Mouse (Mus musculus) monocyte, adult 5-6 weeks (primary cell): ENCODE data around the gene Tomm7. TPM values are rescaled to one million over a fixed set of nuclear protein-coding genes. Genes with fewer than 3 reads are reported as not detected.

ENCODE experiments used
- total RNA-seq: library from RNA; stranded (forward); fragments of 200-1000, 200-491, 200-594 nt; gene quantifications from 3 replicates; pipeline ENCODE4 v1.2.3, GENCODE M21; 2017

The Tomm7 gene
- total RNA-seq, 1 experiment from 2014 or later: 196 TPM

Other genes with a start within 250 kb of the Tomm7 start
- 26.5 to 58.8 TPM (median 33.6 TPM) in 3 replicates for gene Srpk2, start 159.5 kb downstream of the Tomm7 start, total RNA-seq
- 5.1 to 7.7 TPM (median 6.8 TPM) in 3 replicates for gene Pus7, start 60.5 kb downstream of the Tomm7 start, total RNA-seq
- gene Rint1, start 56.5 kb downstream of the Tomm7 start, total RNA-seq: 25.0 to 36.2 TPM (median 28.0 TPM) in 3 replicates
- 46.7 to 57.4 TPM (median 49.3 TPM) in 3 replicates for gene Fam126a, start 186.5 kb upstream of the Tomm7 start, total RNA-seq